Mouse (Mus musculus) ovary, postnatal 14 days (tissue): ENCODE results near the gene Bdh1.
"Not testable (repeated sequence)": the region's sequence is repeated elsewhere in the genome, so short reads cannot be mapped to it uniquely, and the experiment has no call there.

Experiments
- DNase-seq: peaks from one replicate; pipeline ENCODE4 v3.0.0; 2022; ENCODE audit warnings: low spot score

Gene Bdh1

GRCm38 (mm10) chr16:31422000-31422399 lies at the start of gene Bdh1:
Bdh1 (plus strand) TSS chr16:31422280.
- no peak for DNase-seq

- not testable (repeated sequence) for DNase-seq
Measured at GRCm38 (mm10) chr16:31372316-31372715, 49.8 kb upstream of the Bdh1 start.

- DNase-seq: not testable (repeated sequence)
Measured at GRCm38 (mm10) chr16:31375877-31376582, 46.0 kb upstream of the Bdh1 start.

- not testable (repeated sequence) for DNase-seq
Measured at GRCm38 (mm10) chr16:31388269-31388668, 33.8 kb upstream of the Bdh1 start.

- DNase-seq: no peak
Measured at GRCm38 (mm10) chr16:31399231-31399630, 22.8 kb upstream of the Bdh1 start.

- no peak for DNase-seq
Measured at GRCm38 (mm10) chr16:31400908-31401692, 21.0 kb upstream of the Bdh1 start.

- DNase-seq: no peak
Measured at GRCm38 (mm10) chr16:31402096-31402495, 20.0 kb upstream of the Bdh1 start.

- DNase-seq: no peak
Measured at GRCm38 (mm10) chr16:31403971-31404370, 18.1 kb upstream of the Bdh1 start.

- no peak for DNase-seq
Measured at GRCm38 (mm10) chr16:31405040-31405439, 17.0 kb upstream of the Bdh1 start.

- DNase-seq: no peak
Measured at GRCm38 (mm10) chr16:31407872-31408271, 14.2 kb upstream of the Bdh1 start.

- DNase-seq: no peak
Measured at GRCm38 (mm10) chr16:31410969-31411368, 11.1 kb upstream of the Bdh1 start.

GRCm38 (mm10) chr16:31412321-31412720 lies 9.8 kb upstream of the Bdh1 start:
- DNase-seq: no peak

- no peak for DNase-seq
Measured at GRCm38 (mm10) chr16:31413777-31414176, 8.3 kb upstream of the Bdh1 start.

- no peak for DNase-seq
Measured at GRCm38 (mm10) chr16:31415885-31416450, 6.1 kb upstream of the Bdh1 start.

GRCm38 (mm10) chr16:31418704-31419103 lies 3.4 kb upstream of the Bdh1 start:
- no peak for DNase-seq

GRCm38 (mm10) chr16:31419457-31419856 lies 2.6 kb upstream of the Bdh1 start:
- DNase-seq: no peak

GRCm38 (mm10) chr16:31422722-31423121 lies 642 bp downstream of the Bdh1 start:
- DNase-seq: no peak

GRCm38 (mm10) chr16:31423368-31423767 lies 1.3 kb downstream of the Bdh1 start:
- no peak for DNase-seq

- no peak for DNase-seq
Measured at GRCm38 (mm10) chr16:31424416-31425187, 2.5 kb downstream of the Bdh1 start.

- peak; percentile 66 for DNase-seq
Measured at GRCm38 (mm10) chr16:31425508-31425907, 3.4 kb downstream of the Bdh1 start.

GRCm38 (mm10) chr16:31426496-31427126 lies 4.5 kb downstream of the Bdh1 start:
- no peak for DNase-seq

GRCm38 (mm10) chr16:31428335-31428674 lies 6.2 kb downstream of the Bdh1 start:
- DNase-seq: no peak
